Mouse (Mus musculus): ENCODE results near the gene Hist3h2ba.

Gene Hist3h2ba

DNA sequence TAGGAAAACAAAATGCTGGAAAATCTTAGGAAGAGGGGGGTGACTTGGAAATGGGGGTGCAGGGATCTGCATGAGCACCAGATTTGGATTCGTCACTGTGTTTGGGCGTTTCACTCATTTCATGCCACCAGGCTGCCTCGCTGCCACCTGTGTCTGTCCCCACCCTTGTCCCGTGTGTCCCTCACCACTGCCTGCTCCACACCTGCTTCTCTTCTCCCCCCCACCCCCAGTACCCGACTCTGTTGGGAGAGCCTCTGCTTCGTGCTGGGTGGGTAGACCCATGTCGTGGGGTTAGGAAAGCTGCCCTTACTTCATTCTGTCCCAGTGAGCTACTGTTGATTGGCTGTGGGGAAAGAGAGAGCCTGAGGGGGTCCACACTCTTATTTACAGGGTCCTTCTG, 35.9 kb downstream of the Hist3h2ba start:
- DNase-seq (ENCODE audit: low read depth, low spot score): no peak

DNA sequence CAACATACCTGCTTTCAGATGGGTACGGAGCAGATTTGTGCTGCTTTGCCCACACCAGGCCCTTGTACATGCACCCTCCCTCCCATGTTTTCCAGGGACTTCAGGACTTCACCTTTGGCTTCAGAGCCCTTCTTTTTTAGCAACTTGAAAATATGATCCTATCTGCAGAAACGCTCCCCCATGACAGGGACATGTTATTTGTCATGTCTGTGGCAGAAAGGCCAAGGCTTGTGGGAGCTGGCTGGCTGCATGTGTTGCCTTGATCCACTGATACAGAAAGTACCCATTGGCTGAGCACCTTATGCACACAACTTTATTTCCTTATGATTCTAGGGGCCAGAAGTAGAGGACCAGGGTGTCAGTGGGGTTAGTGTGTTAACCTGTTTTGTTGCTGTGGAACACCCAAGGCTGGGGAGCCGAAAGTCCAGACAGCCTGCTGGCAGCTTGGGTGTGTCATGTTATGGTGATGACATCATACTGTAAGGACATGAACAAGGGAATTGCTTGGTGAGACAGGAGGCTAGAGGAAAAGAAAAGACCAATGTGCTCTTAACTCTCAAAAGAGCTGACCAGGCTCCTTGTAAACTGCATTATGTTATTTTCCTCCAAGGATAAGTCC, 36.7 kb downstream of the Hist3h2ba start:
- no peak for DNase-seq (ENCODE audit: low read depth, low spot score)

DNA sequence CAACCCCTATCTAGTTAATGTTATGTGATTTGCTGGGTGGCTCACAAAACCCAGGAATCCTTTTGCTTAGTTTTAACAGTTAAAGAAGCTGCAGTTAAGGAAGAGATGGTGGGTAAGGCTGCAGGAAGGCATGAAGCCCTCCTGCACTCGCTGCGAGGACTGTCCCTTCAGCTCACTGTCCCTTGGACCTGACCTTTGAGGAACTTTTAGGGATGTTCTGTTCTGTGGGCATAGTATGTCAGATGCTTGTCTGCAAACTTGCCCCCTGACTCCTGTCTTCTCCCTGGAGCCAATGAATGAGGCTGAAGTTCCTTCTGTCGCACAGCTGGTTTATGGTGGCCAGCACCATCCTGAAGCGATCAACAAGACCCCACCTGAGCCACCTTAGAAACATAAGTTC, 40.4 kb downstream of the Hist3h2ba start:
- no peak for DNase-seq (ENCODE audit: low read depth, low spot score)

DNA sequence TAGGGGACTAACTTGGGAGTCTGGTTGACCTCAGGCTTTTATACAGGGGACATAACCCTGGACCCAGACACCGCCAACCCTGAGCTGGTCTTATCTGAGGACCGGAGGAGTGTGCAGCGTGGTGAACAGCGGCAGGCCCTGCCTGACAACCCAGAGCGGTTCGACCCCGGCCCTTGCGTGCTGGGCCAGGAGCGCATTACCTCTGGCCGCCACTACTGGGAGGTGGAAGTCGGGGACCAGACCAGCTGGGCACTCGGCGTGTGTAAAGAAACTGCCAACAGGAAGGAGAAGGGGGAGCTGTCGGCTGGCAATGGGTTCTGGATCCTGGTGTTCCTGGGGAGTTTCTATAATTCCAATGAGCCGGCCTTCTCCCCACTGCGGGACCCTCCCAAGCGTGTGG, 41.4 kb downstream of the Hist3h2ba start:
- no peak for DNase-seq (ENCODE audit: low read depth, low spot score)

DNA sequence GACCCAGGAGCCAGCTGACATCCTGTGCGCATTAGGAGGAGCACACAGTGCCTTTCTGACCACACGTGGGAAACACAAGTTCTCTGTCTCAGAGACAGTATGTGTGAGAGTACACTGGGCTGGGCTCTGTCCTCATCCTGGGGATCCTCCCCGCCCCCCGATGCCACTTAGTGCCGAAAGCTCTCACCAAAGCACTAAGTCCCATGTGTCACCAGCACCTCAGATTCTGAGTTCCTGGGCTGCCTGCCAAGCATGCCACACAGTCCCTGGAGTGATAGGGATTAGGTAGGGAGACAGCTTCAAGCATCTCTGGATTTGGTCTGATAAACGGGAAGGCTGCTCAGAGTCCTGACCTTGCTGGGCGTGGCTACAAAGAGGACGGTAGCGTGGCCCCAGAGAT, 42.1 kb downstream of the Hist3h2ba start:
- DNase-seq (ENCODE audit: low read depth, low spot score): no peak

DNA sequence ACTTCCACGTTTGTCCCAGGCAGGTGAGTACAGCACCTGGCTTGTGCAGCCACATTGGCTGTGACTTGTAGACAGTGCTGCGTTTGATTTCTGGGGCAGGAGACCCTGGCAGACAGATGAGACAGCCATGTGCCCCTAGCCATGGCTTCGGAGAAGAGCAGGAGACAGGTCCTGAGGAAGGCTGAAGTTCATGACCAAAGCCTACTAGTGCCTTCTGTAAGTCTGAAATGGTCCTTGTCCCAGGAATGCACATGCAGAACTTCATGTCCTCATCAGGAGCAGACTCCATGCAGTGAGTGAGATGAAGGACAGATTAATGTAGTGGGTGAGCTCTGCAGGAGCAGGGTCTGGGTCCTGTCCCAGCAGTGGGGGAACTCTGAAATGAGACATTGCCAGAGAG, 43.2 kb downstream of the Hist3h2ba start:
- no peak for DNase-seq (ENCODE audit: low read depth, low spot score)

DNA sequence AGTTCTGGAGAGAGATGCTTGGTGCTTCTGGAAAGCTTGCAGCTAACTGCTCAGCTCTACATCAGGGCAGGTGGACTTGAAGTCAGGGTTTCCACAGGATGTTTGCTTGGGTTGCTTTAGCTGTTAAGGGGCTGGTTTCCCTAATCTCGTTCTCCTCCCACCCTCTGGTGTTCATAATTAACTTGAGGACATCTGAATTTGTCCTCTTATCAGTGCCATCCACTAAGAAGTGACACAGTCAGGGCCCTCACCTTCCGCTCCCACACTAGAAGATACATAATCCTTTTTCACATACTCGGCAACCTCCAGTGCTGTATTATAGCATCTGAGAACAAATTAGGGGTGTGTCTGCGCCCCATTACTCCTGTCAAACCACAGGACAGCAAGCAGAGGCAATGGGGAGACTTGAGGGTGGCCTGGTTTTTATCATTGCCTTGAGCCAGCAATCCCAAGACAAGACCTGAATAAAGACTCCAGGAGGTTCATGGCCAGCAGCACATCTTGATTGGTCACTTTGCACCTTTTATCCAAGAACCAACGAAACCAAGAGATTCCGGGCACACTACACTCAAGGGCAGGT, 44.5 kb downstream of the Hist3h2ba start:
- no peak for DNase-seq (ENCODE audit: low read depth, low spot score)

DNA sequence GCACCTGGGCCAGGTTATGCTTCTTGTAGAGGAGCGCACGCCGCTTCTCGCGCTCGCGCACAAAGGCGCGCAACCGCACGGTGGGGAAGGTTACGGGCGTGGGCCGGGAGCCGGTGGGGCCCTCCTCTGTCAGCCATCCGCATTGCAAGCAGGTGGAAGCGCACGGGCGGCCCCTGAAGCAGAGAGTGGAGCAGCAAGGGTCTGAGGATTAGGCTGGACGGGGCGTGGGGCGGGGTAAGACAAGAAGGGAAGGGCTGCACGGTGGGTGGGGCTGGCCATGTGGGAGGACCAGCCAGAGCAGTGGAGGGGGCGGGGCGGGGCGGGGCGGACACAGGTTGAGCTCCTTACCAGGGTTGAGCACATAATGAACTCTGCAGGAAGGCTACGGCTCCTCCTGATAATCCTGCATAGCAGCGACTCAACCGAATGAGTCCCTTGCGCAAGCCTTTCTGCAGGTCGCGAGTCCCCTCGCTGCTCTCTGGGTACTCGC, 45.7 kb downstream of the Hist3h2ba start:
- DNase-seq (ENCODE audit: low read depth, low spot score): peak; percentile 60

DNA sequence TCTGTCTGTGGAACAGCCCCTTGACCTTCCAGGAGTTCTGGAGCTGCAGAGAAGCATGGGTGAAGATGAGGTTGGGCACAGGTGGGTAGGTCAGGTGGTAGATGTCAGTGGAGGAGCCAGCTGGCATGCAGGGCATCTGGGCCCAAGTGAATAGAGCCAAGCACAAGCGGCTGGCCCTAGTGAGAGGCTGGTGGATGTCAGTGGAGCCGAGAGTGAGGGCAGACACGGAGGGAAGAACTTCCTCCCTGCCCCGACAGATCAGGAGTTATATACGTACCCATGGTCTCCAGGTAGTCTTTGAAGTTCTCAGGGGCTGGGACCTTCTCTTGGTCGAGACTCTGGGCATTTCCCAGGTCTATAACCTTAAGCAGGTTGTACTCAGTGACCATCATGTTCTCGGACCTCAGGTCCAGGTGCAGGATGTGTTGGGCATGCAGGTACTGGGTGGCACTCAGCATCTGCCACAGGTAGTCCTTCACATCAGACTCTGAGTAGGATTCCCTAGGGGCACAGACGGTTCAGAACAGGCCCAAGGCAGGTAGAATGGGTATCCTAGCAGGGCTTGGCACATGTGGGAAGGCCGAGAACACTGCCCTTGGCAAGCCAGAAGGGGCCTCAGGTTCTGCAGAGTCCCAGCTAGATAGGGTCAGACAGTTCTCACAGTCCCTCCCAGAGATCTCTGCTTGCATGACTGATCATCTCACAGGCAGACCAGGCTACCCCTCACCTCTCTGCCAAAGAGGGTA, 46.5 kb downstream of the Hist3h2ba start:
- DNase-seq (ENCODE audit: low read depth, low spot score): no peak

DNA sequence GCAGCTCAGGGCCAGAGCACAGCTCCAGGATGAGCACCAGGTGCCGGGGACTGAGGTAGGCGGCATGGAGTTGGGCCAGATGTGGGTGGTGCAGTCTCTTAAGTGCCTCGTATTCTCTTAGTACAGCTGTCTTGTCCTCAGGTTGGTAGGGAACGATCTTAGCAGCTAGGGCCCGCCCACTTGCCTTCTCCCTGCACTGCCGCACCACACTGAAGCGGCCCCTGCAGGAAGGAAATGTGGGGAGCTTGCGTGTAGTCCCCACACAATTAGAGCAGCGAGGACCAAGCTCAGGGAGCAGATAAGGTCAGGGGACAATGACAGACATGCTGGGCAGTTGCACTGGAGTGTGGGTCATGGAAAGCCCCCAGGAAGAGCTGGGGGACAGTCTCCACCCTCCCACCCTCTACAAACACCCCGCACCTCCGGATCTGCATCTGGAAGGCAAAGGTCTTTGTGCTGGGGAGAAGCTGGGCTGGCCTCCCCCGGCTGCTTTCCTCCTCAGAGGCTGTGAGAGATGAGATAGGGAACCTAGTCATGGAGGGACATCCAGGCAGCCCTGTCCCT, 47.2 kb downstream of the Hist3h2ba start:
- peak; percentile 70 for DNase-seq (ENCODE audit: low read depth, low spot score)

DNA sequence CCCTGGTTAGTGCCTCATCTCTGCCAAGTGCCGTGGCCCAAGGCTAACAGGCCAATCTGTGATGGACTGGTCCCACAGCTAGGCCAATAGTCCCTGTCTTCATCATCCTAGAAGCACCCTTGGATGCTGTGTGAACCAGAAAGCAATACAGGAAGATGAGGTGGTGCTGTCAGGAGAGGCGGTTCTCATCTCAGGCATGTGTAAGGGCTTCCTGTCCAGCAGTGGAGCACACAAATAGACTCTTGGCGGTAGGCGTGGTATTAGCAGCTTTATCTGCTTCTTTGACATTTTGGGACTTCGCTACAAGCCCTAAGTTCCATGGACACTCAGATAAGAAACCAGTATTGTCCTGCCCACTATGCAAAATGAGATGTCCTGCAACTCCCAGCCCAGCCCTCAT, 48.8 kb downstream of the Hist3h2ba start:
- DNase-seq (ENCODE audit: low read depth, low spot score): no peak

All from CD4-positive, CD25-positive, alpha-beta regulatory T cell, adult 2 months (primary cell).